Mouse (Mus musculus) layer of hippocampus, adult 8-10 months (tissue): ENCODE measurements around the gene Homer3. TPM values are rescaled to one million over a fixed set of nuclear protein-coding genes. Genes with fewer than 3 reads are reported as not detected.

Source experiments
- DNase-seq, 2 experiments: peaks; one replicate each; pipeline ENCODE4 v3.0.0; 2022; ENCODE audit warnings: low spot score in 2 of 2
- total RNA-seq, 4 experiments: library from RNA; stranded (reverse); gene quantifications; 2 replicates each; pipeline ENCODE4 v1.2.4; 2022

Gene Homer3
- total RNA-seq = 10 to 100 TPM; 74.1 to 89.8 (median 80.1) TPM

DNA sequence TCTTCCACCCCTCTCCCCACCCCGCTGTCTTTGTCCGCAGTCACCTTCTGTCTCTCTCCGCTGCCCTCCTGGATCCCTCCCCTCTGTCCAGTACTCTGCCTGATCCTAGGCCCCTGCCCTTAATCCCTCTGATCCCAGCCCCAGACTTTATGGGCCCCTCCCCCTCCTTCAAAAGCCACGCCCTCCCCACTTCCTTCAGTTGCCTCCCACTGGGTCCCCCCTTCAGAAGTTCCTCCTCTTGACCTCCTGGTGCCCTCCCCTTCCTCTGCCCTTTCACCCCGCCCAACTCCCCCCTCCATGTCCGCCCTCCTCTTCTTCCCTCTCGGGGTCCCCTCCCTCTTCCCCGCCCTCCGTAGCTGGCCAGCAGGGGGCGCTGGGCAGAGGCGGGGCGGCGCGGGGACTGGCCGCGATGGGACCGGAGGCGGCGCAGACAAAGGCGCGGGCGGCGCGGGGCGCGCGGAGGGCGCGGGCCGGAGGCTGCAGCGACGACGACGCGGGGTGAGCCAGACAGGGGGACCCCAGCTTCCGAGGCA, at the start of gene Homer3:
Homer3 (plus strand) TSS at position 225 of the 533 bp plus-strand sequence.
- peak; percentile 69 to 81 for DNase-seq

GRCm38 (mm10) chr8:70233606-70234005, 49.0 kb upstream of the Homer3 start:
- DNase-seq = no peak

- peak; percentile 94 to 96 for DNase-seq
Measured at GRCm38 (mm10) chr8:70234080-70234780, 48.4 kb upstream of the Homer3 start, which contains the start of the genes Sugp2 and Armc6. Gene Sugp2 (plus strand): TSS chr8:70234226. Gene Armc6 (minus strand): TSS chr8:70234466.

DNA sequence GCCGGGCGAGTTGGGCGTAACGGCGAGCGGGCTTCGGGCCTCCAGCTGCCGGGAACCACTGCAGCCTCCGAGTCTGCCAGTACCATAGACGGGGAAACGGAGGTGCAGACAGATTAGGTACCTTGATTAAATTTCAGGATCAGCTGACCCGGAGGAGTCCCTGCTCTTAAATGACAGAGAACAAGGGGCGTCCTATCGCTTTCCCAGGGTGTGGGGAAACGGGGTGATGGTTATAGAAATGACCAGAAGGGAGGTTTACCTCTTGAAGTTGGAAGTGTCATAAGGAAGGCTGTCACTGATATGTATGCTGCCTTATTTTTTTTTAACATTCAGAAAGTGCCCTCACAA, 47.9 kb upstream of the Homer3 start:
- no peak for DNase-seq

DNA sequence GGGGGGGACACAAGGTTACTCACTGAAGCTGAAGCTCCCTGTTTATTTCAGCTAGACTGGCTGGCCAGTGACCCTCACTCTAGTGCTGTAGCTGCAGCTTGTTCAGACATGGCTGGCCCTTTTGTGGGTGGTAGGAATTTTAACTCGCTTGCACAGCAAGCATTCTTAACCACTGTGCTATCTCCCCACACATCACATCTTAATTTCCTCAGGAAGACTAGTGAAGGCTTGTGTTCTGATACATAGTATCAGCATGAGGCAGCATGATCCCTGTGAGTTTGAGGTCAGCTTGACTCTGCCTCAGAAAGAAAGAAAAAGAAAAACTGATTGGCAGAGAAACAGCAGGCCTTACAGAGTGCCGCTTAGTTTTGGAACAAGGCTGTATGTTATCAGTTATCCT, 44.8 kb upstream of the Homer3 start:
- no peak for DNase-seq

DNA sequence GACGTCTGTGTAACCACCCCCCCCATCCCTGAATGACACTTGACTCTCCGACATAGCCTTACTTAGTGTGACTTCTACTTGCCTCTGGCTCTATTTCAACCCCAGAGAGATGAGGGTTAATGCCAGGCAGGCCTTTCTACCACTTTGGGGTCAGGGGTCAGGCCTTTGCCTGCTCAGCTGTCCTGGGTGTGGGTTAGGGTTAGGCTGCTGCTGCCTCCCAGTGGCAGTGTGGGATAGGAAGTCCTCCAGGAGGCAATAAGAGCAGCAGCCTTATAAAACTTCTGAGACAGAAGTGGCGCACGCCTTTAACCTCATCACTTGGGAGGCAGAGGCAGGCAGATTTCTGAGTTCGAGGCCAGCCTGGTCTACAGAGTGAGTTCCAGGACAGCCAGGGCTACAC, 42.0 kb upstream of the Homer3 start:
- no peak for DNase-seq

- no peak for DNase-seq
Measured at GRCm38 (mm10) chr8:70246622-70247021, 36.0 kb upstream of the Homer3 start.

DNA sequence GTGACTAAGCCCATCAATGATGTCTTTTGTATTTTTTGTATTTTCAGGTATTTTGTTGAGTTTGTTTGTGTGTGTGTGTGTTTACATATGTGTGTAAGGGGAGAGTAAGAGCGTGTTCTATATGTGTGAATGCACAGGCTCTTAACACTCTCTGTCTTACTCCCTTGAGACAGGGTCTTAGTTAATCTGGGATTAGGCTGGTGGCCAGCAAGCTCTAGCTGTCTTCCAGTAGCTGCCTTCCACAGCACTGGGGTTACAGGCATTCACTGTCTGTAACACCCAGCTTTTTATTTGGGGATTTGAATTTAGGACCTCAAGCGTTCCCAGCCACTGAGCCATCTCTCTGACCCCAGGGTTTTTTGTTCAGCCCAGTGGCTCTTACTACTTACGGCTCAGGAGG, 34.8 kb upstream of the Homer3 start:
- no peak for DNase-seq

DNA sequence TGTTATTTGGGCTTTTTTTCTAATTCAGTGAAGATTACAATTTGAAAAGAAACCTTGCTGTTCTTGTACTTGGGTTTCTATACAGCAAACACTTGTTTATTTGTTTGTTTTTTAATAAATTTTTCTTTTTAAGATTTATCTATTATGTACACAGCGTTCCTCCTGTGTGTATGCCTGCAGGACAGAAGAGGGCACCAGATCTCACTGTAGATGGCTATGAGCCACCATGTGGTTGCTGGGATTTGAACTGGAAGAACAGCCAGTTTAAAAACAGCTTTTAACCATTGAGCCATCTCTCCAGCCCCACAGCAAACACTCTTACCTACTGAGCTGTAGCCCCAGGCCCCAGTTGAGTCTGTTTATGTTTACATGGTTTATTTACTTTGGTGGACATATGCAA, 28.0 kb upstream of the Homer3 start:
- DNase-seq = no peak

- DNase-seq = no peak
Measured at GRCm38 (mm10) chr8:70257456-70257855, 25.2 kb upstream of the Homer3 start.

- no peak for DNase-seq
Measured at GRCm38 (mm10) chr8:70258600-70258999, 24.0 kb upstream of the Homer3 start.

DNA sequence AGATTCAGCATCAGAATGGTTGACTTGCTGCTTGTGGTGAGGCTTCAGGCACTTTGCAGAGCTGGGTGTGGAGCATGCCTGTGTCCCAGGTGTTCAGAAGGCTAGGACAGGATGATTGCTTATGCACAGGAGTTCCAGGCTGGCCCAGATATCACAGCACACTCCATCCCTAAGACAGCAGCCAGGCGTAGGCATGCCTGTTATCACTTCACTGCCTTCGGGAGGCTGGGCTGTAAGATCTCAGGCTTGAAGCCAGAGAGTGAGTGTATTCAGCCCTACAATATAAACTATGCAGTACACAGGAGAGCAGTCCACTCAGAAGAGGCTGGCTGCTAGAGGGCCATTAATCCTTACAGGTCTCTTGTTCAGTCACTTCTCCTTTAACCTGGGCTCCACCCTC, 23.6 kb upstream of the Homer3 start:
- DNase-seq = no peak

DNA sequence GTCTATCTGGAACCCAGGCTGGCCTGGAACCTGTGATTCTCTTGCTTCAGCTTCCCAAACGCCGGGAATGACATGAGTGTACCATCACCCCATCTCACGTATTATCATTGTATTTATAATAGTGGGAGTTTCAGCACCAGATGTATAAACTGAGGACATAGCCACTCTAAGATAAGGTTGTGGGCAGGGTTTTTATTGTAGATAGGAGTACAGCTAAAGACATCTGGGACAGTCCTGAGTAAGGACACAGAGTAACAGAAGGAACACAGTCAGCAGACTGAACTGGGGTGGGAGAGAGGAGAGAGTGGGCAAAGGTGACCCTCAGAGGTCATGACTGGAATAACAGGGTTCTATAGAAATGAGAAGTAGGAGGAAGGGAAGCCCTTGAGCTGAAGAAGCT, 15.0 kb upstream of the Homer3 start:
- DNase-seq = no peak

DNA sequence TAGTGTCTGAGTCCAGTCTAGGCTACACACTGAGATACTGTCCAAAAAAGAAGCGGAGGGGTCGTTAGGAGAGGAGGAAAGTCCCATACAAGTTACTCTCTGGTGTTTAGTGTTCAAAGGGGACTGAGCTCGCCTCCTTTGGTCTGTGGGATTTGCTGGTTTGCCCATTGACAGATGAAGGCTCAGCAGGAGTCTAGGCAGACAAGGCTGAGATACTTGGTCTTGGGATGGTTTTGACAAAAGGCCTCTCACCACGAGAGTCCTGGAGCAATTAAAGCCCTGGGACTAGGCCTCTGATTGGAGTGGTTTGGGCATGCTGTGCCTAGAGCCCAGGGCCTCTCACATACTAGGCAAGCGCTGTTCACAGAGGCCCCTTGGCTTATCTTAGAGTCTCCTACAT, 14.3 kb upstream of the Homer3 start:
- no peak for DNase-seq

- no peak for DNase-seq
Measured at GRCm38 (mm10) chr8:70268799-70269565, 13.6 kb upstream of the Homer3 start.

DNA sequence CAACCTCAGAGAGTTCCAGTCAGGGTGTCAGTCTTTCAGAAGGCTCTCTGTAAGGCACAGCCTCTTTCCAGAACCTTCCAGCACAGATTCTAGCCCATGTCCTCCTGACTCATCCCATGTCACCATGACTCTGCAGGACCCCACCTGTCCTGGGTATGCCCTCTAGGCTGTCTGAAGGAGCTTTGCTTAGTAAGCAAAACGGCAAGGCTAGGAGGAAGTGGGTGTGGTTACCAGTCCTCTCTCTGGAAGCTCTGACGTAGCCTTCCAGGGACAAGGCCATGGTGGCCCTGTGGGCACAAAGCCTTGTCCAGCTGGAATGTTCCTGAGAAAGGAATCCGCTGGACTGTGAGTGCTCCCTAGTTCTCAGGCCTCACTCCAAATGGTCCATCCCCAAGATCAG, 9.7 kb upstream of the Homer3 start:
- no peak for DNase-seq

- no peak for DNase-seq
Measured at GRCm38 (mm10) chr8:70274350-70274749, 8.3 kb upstream of the Homer3 start.

GRCm38 (mm10) chr8:70276476-70276875, 6.2 kb upstream of the Homer3 start:
- DNase-seq = no peak

GRCm38 (mm10) chr8:70278175-70278574, 4.5 kb upstream of the Homer3 start:
- peak; percentile 53 to 62 for DNase-seq

- no peak for DNase-seq
Measured at GRCm38 (mm10) chr8:70279266-70279665, 3.4 kb upstream of the Homer3 start.

- DNase-seq = peak in 1 of 2 experiments; percentile 37
Measured at GRCm38 (mm10) chr8:70281001-70281400, 1.6 kb upstream of the Homer3 start.
